Mouse (Mus musculus): ENCODE data around the gene Cyld. TPM values are rescaled to one million over a fixed set of nuclear protein-coding genes. Genes with fewer than 3 reads are reported as not detected.
"Not testable (repeated sequence)": the region's sequence is repeated elsewhere in the genome, so short reads cannot be mapped to it uniquely, and the experiment has no call there.

Cyld gene
- polyA plus RNA-seq (2015; fragmentation: Nextera tagmentation; extraction: Ambion mirVana): 13.6 and 15.1 TPM in 2 replicates

DNA sequence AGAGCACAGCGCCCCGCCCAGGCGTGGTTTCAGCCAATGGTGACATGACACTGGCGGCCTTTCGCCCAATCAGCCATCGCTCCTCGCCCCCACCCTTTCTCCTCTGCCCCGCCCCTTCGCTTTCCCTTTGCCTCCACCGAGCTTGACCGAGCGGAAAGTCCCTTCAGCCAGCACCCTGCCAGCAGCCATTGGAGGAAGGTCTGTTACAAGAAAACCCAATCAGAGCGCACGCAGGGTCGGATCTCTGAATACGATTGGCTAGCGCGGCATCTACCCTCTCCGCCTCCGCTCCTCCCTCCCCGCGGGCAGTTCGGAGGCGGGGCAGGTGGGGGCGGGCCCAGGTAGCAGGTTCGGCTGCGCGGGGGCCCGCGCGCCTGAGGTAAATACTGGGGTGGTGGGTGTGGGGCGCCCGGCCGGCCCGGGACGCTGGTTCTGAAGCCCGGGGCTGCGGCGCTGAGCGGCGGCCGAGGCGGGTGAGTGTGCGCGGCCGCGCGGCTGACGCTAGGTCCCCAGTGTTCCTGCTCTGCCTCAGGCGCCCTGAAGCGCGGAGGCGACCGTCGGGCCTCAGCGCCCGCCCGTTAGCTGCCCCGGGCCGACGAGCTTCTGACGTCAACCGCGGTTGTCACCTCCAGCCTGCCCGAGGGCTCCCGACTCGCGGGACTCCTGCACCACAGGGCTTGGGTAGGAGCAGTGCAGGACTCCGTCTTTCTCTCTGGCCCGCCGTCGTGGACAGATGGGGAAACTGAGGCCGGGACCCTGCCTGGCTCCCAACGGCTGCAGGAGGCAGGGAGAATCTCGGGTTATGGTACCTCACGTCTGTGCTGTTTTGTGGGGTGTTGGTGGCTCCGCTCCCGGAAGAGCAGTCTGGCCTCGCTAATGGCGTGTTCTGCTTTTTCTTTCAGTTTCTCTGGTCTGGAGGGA is at the start of gene Cyld:
Gene Cyld (plus strand): TSS at position 308 of the 921 bp plus-strand sequence.
- peak within 1 kb of the TSS; percentile 86 for H3K4me3 ChIP-seq (ENCODE audit: low read length)
- no peaks in the 10 kb centered on the region; the same call in 1 of the 2 replicates for H3K27me3 ChIP-seq (replicated peaks; ENCODE audit: control insufficient read depth, insufficient read depth, low read length)
- under 1% methylated on average over 78 of the region's 80 CpGs for WGBS
- H3K9ac ChIP-seq (ENCODE audit: low read depth, low read length): peak within 1 kb of the TSS; percentile 70
- H3K9me3 ChIP-seq (ENCODE audit: control insufficient read depth, low read length): no peaks in the 10 kb centered on the region
- peaks cover 5% of the 10 kb centered on the region; the same call in 1 of the 2 replicates for H3K4me1 ChIP-seq (ENCODE audit: control insufficient read depth, insufficient read depth, low read depth, low read length)
- ATAC-seq: peak; percentile 100
- H3K36me3 ChIP-seq (ENCODE audit: control insufficient read depth, insufficient read depth, low read length): no peaks in the 10 kb centered on the region
- H3K4me2 ChIP-seq (ENCODE audit: low read length): peak within 1 kb of the TSS; percentile 59
- peak within 1 kb of the TSS; percentile 86 for H3K27ac ChIP-seq (ENCODE audit: low read depth, low read length)

DNA sequence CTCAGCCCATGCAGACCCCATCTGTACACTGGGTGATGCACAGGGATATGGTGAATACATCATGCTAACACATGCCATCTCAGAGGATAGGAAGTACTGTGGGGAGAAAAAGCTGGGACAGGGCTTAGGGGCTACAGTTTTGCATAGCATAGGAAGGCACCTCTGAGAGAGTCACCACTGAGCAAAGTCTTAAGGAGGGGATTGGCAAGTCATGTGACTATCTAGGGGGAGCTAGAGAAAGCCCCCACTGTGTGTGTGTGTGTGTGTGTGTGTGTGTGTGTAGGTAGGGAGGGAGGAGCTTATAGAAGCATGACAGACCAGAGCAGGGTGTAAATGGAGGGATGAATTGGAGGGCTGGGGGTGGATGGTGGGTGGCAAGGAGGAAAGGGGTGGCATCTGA is 48.5 kb upstream of the Cyld start:
- no peak overlapping the region for H3K9ac ChIP-seq (ENCODE audit: low read depth, low read length)
- no peaks in the 10 kb centered on the region for H3K36me3 ChIP-seq (ENCODE audit: control insufficient read depth, insufficient read depth, low read length)
- no peak for ATAC-seq
- no peak overlapping the region for H3K4me2 ChIP-seq (ENCODE audit: low read length)
- H3K4me3 ChIP-seq (ENCODE audit: low read length): no peak overlapping the region
- H3K4me1 ChIP-seq (ENCODE audit: control insufficient read depth, insufficient read depth, low read depth, low read length): peaks cover 4% of the 10 kb centered on the region; the same call in 1 of the 2 replicates
- no peaks in the 10 kb centered on the region for H3K9me3 ChIP-seq (ENCODE audit: control insufficient read depth, low read length)
- H3K27me3 ChIP-seq (replicated peaks; ENCODE audit: control insufficient read depth, insufficient read depth, low read length): peaks cover 2% of the 10 kb centered on the region; the same call in 1 of the 2 replicates
- H3K27ac ChIP-seq (ENCODE audit: low read depth, low read length): no peak overlapping the region

DNA sequence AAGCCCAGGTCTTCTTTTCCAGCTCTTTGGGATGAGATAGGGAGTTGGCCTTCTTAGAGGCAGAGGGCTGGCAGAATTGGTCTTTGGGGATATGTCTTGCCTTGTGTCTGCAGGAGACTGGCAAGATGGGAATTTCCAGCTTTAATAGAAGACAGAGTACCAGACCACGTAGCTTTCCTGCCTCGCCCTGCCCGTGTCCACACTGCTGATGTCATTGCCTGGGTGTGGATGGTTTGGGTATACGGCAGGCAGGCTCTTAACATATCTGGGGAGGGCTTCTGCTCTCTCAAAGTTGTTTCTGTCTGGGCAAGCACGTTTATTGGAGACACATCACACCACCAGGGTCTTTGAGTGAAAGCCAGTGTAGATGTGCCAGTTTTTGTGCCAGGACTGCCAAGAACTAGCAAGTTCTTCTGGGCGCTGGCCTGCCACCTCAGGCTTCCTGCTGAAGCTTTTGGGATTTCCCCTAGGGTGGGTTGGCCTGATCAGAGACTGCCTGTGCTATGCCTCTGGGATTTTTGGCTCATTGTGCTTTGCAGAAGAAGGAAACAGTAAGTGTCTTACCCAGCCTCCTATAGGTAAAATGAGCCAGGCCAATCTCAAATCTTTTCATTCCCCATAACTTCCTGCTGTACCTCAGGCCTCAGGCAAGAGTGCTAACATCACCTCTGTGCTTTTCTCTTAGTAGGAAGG is 46.7 kb upstream of the Cyld start:
- H3K4me3 ChIP-seq (ENCODE audit: low read length): no peak overlapping the region
- H3K27me3 ChIP-seq (replicated peaks; ENCODE audit: control insufficient read depth, insufficient read depth, low read length): peaks cover 2% of the 10 kb centered on the region; the same call in 1 of the 2 replicates
- no peak overlapping the region for H3K27ac ChIP-seq (ENCODE audit: low read depth, low read length)
- 74% methylated on average over 6 of the region's 6 CpGs for WGBS
- ATAC-seq: no peak
- no peaks in the 10 kb centered on the region for H3K36me3 ChIP-seq (ENCODE audit: control insufficient read depth, insufficient read depth, low read length)
- H3K9me3 ChIP-seq (ENCODE audit: control insufficient read depth, low read length): no peaks in the 10 kb centered on the region
- H3K9ac ChIP-seq (ENCODE audit: low read depth, low read length): no peak overlapping the region
- no peak overlapping the region for H3K4me2 ChIP-seq (ENCODE audit: low read length)
- peaks cover 4% of the 10 kb centered on the region; the same call in 1 of the 2 replicates for H3K4me1 ChIP-seq (ENCODE audit: control insufficient read depth, insufficient read depth, low read depth, low read length)

DNA sequence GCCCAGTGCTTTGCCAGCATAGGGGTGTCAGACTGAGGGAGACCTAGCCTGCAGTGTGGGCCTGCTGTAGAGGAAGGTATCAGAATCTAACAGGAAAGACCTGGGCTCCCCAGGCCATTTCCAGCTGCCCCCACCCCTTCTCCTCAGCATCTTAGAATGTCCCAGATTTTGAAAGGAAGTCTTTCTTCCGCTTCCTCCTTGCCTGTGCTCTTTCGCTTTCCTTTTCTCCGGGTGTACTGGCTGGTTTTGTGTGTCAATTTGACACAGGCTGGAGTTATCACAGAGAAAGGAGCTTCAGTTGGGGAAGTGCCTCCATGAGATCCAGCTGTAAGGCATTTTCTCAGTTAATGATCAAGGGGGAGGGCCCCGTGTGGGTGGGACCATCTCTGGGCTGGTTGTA is 45.7 kb upstream of the Cyld start:
- WGBS: 79% methylated on average over 4 of the region's 4 CpGs

DNA sequence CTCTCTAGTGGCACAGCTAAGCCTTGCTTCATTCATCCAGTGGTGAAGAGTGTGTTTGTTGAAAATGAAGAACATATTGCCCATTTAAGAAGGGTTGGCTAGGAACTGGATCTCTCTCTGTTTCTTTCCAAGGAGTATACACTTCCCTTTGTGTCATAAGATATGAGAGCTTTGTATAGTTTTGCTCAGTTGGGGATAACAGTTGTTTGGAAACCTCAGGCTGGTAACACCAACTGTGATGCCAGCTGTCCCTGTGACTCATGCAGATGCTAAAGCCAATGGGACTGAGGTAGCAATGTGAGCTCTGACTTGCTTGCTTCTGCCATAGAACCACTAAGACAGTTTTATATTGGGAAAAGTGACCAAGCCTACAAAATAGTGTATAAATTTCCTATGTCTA is 41.5 kb upstream of the Cyld start:
- Histone ChIP-seq H3K27ac (ENCODE audit: low read depth, low read length) (no peak overlapping the region), H3K36me3 (ENCODE audit: control insufficient read depth, insufficient read depth, low read length) (no peaks in the 10 kb centered on the region), H3K4me2 (ENCODE audit: low read length) (no peak overlapping the region), H3K4me1 (ENCODE audit: control insufficient read depth, insufficient read depth, low read depth, low read length) (no peaks in the 10 kb centered on the region; the same call in 1 of the 2 replicates), H3K27me3 (replicated peaks; ENCODE audit: control insufficient read depth, insufficient read depth, low read length) (no peaks in the 10 kb centered on the region), H3K4me3 (ENCODE audit: low read length) (no peak overlapping the region), H3K9me3 (ENCODE audit: control insufficient read depth, low read length) (no peaks in the 10 kb centered on the region), H3K9ac (ENCODE audit: low read depth, low read length) (no peak overlapping the region)
- ATAC-seq: no peak

More for the DNA sequence above, 45.7 kb upstream of the Cyld start:
- not testable (repeated sequence) for H3K9ac ChIP-seq (ENCODE audit: low read depth, low read length); H3K36me3 ChIP-seq (ENCODE audit: control insufficient read depth, insufficient read depth, low read length); H3K27ac ChIP-seq (ENCODE audit: low read depth, low read length); H3K4me1 ChIP-seq (ENCODE audit: control insufficient read depth, insufficient read depth, low read depth, low read length); H3K27me3 ChIP-seq (replicated peaks; ENCODE audit: control insufficient read depth, insufficient read depth, low read length); H3K9me3 ChIP-seq (ENCODE audit: control insufficient read depth, low read length); H3K4me3 ChIP-seq (ENCODE audit: low read length); ATAC-seq; H3K4me2 ChIP-seq (ENCODE audit: low read length)

DNA sequence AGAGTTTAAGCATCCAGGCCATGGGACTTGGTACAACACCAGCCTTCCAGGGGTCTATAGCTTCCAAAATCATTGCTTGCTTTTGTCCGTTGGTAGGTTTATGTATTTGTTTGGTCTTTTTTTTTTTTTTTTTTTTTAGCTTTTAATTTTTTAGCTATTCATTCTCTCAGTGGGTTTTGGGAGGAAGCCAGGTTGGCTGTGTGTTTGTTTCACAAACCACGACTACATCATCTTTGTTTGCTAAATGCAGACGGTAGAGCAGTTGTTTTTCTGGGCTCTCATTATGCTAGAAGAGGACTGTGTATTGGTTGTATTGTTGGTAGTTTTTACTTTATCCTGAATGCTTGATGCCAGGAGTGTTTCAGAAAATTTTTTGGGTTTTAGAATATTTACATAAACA is 37.0 kb upstream of the Cyld start:
- no peak for ATAC-seq
- H3K9me3 ChIP-seq (ENCODE audit: control insufficient read depth, low read length): no peaks in the 10 kb centered on the region
- no peak overlapping the region for H3K9ac ChIP-seq (ENCODE audit: low read depth, low read length)
- 56% methylated on average over 3 of the region's 3 CpGs for WGBS
- H3K4me3 ChIP-seq (ENCODE audit: low read length): no peak overlapping the region
- H3K4me2 ChIP-seq (ENCODE audit: low read length): no peak overlapping the region
- H3K4me1 ChIP-seq (ENCODE audit: control insufficient read depth, insufficient read depth, low read depth, low read length): no peaks in the 10 kb centered on the region
- H3K36me3 ChIP-seq (ENCODE audit: control insufficient read depth, insufficient read depth, low read length): no peaks in the 10 kb centered on the region
- no peak overlapping the region for H3K27ac ChIP-seq (ENCODE audit: low read depth, low read length)
- H3K27me3 ChIP-seq (replicated peaks; ENCODE audit: control insufficient read depth, insufficient read depth, low read length): no peaks in the 10 kb centered on the region

DNA sequence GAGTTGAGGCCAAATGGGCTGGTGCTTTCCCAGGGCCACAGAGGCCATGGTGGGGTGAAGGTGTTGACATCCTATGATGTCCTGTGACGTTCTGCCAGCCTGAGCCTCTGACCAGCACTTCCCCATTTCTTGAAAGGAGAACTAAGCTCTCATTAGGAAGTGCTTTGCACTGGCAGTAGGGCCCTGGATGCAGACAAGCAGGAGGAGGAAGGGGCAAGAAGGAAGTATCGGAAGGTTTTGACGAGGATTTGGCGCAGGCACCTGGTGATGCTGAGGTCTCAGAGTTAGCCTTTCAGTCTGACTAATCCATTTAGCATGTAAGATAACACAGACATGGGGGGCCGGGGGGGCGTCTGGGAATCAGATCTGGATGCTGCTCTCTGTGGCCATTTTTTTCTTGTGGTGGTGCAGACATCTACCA is 34.4 kb upstream of the Cyld start:
- Histone ChIP-seq H3K4me1 (ENCODE audit: control insufficient read depth, insufficient read depth, low read depth, low read length) (no peaks in the 10 kb centered on the region), H3K9ac (ENCODE audit: low read depth, low read length) (no peak overlapping the region), H3K4me2 (ENCODE audit: low read length) (no peak overlapping the region), H3K27ac (ENCODE audit: low read depth, low read length) (no peak overlapping the region), H3K27me3 (replicated peaks; ENCODE audit: control insufficient read depth, insufficient read depth, low read length) (no peaks in the 10 kb centered on the region), H3K36me3 (ENCODE audit: control insufficient read depth, insufficient read depth, low read length) (no peaks in the 10 kb centered on the region), H3K9me3 (ENCODE audit: control insufficient read depth, low read length) (no peaks in the 10 kb centered on the region), H3K4me3 (ENCODE audit: low read length) (no peak overlapping the region)
- no peak for ATAC-seq
- WGBS: 76% methylated on average over 6 of the region's 6 CpGs

DNA sequence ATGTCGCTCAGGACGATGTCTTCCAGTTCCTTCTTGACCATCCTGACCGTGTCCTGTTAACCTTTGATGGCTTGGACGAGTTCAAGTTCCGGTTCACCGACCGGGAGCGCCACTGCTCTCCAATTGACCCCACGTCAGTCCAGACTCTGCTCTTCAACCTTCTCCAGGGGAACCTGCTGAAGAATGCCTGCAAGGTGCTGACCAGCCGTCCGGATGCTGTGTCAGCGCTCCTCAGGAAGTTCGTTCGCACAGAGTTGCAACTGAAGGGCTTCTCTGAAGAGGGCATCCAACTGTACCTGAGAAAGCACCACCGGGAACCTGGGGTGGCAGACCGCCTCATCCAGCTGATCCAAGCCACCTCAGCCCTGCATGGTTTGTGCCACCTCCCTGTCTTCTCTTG is 32.7 kb upstream of the Cyld start:
- Histone ChIP-seq H3K9ac (ENCODE audit: low read depth, low read length) (no peak overlapping the region), H3K27me3 (replicated peaks; ENCODE audit: control insufficient read depth, insufficient read depth, low read length) (no peaks in the 10 kb centered on the region), H3K9me3 (ENCODE audit: control insufficient read depth, low read length) (no peaks in the 10 kb centered on the region), H3K36me3 (ENCODE audit: control insufficient read depth, insufficient read depth, low read length) (no peaks in the 10 kb centered on the region), H3K4me3 (ENCODE audit: low read length) (no peak overlapping the region), H3K27ac (ENCODE audit: low read depth, low read length) (no peak overlapping the region), H3K4me1 (ENCODE audit: control insufficient read depth, insufficient read depth, low read depth, low read length) (peaks cover 7% of the 10 kb centered on the region), H3K4me2 (ENCODE audit: low read length) (no peak overlapping the region)
- ATAC-seq: no peak
- 71% methylated on average over 16 of the region's 16 CpGs for WGBS

DNA sequence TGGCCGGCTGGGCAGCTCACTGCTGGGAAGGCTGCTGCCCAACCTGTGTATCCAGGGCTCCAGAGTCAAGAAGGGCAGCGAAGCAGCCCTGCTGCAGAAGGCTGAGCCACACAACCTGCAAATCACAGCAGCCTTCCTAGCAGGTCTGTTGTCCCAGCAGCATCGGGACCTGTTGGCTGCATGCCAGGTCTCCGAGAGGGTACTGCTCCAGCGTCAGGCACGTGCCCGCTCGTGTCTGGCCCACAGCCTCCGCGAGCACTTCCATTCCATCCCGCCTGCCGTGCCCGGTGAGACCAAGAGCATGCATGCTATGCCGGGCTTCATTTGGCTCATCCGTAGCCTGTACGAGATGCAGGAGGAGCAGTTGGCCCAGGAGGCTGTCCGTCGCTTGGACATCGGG is 31.9 kb upstream of the Cyld start:
- Histone ChIP-seq H3K27me3 (replicated peaks; ENCODE audit: control insufficient read depth, insufficient read depth, low read length) (no peaks in the 10 kb centered on the region), H3K4me2 (ENCODE audit: low read length) (no peak overlapping the region), H3K27ac (ENCODE audit: low read depth, low read length) (no peak overlapping the region), H3K36me3 (ENCODE audit: control insufficient read depth, insufficient read depth, low read length) (no peaks in the 10 kb centered on the region), H3K4me1 (ENCODE audit: control insufficient read depth, insufficient read depth, low read depth, low read length) (peaks cover 7% of the 10 kb centered on the region), H3K9ac (ENCODE audit: low read depth, low read length) (no peak overlapping the region), H3K4me3 (ENCODE audit: low read length) (no peak overlapping the region), H3K9me3 (ENCODE audit: control insufficient read depth, low read length) (no peaks in the 10 kb centered on the region)
- 74% methylated on average over 19 of the region's 19 CpGs for WGBS
- no peak for ATAC-seq
